Mouse (Mus musculus) cerebellum, adult 2 months (tissue): ENCODE measurements around the gene Tanc1.

Source experiments
- CTCF ChIP-seq: fragments of 200-500 bp; IDR thresholded peaks from 2 replicates; pipeline ENCODE4 v1.5.1; 2011; ENCODE audit warnings: low read depth, mild to moderate bottlenecking, control low read depth, low read length, moderate library complexity, borderline replicate concordance; ENCODE audit not compliant: insufficient read depth
- POLR2A ChIP-seq: fragments of 200-500 bp; IDR thresholded peaks from 2 replicates; pipeline ENCODE4 v1.6.1; 2011; ENCODE audit warnings: low read length, control low read depth, borderline replicate concordance; ENCODE audit not compliant: insufficient read depth

DNA sequence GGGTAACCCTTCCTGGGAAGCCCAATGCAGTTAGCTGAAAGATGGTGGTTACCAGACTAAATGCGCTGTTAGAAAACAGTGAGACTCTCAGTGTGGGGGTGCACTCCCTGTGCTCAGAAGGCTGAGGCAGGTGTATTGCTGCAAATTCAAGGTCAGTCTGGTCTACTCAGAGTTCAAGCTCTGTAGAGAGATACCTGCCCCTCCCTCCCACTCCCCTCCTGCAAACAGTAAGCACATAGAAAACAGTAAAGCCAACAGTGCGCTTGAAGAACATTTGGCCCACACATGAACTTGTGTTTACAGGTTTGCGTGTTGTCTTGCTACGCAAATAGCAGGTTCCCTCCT is 73.7 kb downstream of the Tanc1 start:
- TF ChIP-seq POLR2A (no peak), CTCF (no peak)
